Mouse (Mus musculus) Patski (cell line): ENCODE measurements around the gene Rpl22. TPM values are rescaled to one million over a fixed set of nuclear protein-coding genes. Genes with fewer than 3 reads are reported as not detected.

Source experiments
- ATAC-seq: fragments of 100-300 bp; one replicate; pipeline ENCODE4 v1.8.0; 2021
- CTCF ChIA-PET: fragments of 350-600 bp; sonication (Branson Sonifier 250); formaldehyde crosslinking; loops from one replicate; lab custom pipeline; 2022; ENCODE audit warnings: inconsistent platforms; lab: Charles Lee
- POLR2A ChIA-PET: fragments of 350-600 bp; sonication (Branson Sonifier 250); formaldehyde crosslinking; loops from one replicate; lab custom pipeline; 2022; ENCODE audit warnings: antibody characterized with exemption, inconsistent platforms; lab: Charles Lee
- DNase-seq: peaks from one replicate; pipeline ENCODE4 v3.0.0-alpha.2; 2011; ENCODE audit warnings: low read depth, low spot score
- H3K27me3 ChIP-seq: fragments of 371-371 bp; one replicate; pipeline ENCODE4 v1.5.1; 2021
- CTCF ChIP-seq: fragments of 100-300 bp; IDR thresholded peaks from one replicate; pipeline ENCODE4 v1.5.1; 2021
- in situ Hi-C: fragments of 300-500 bp; cut with MboI; formaldehyde crosslinking; loops from 3 replicates; pipeline ENCODE4 v1.11.1; 2018; ENCODE audit warnings: low pct_unique_long_range_greater_than_20kb, mixed read lengths
- polyA plus RNA-seq: library from polyadenylated mRNA; unstranded; gene quantifications from one replicate; pipeline ENCODE4 v1.2.3, GENCODE M21; 2021

The Rpl22 gene
- polyA plus RNA-seq, 1 experiment from 2014 or later = 562 TPM

DNA sequence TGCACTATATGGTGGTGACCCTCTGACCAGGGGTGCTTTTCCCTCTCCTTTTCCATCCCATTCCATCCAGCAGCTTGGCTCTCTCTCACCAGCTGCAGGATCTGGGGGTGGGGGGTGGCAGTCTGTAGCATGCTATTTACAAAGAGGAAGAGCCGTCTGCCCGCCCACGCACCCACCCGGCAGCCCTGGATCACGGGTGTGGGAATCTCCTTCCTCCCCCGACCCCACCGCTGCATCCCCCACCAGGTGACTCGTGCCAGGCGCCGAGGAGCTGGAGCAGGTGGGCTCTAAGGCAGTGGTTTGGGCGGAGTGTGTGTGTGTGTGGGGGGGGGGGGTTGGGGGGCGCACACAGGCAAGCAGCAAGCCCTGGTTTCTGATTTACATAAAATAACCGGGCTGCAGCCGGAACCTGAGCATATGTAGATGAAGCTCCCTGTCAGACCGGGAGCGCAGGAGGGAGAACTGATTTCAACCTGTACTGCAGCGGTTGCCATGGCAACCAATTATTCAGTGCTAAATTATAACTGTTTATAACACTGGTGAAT, 24.4 kb downstream of the Rpl22 start:
- no peak for TF ChIP-seq CTCF
- ATAC-seq (no peak), DNase-seq (no peak)
- POLR2A ChIA-PET = no interaction called here
- no peaks in the 10 kb centered on the region for H3K27me3 ChIP-seq
- CTCF ChIA-PET = no interaction called here
- in situ Hi-C loops = loop anchor here (5.0 kb wide), 1 partner anchor 67 kb away; no protein-coding TSS in a partner anchor

DNA sequence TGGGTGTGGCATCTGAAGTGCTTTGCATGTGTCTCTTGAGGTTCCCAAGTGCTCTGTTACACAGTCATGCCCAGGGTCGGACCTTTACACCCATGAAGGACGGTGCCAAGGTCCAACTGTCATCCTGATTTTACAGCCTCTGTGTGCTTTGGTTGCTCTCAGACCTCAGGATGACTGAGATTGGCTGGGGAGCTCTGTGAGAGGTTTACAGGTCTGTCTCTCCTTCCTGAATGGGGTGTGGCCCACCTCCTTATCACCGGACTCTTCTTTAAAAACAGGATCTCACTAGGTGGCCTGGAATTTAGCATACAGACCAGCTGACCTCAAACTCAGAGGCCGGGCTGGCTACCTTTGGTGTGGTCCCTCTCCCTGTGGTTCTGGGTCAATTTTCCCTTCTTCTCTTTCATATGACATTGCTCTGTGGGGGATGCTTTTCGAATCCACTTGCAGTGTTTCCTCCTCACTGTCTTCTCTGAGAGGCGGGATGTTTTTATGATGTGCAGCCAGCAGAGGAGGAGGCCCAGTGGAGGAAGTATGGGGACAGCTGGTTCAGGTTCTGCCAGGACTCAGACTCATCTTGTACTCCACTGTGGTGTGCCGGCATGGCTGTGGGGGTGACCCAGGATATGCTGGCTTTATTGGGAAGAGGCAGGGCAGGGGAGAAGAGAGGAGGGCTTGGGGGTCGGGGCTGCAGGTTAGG, 25.3 kb downstream of the Rpl22 start:
- in situ Hi-C loops = no loop called here
- ATAC-seq (no peak), DNase-seq (no peak)
- POLR2A ChIA-PET = no interaction called here
- no peak for TF ChIP-seq CTCF
- H3K27me3 ChIP-seq = no peaks in the 10 kb centered on the region
- CTCF ChIA-PET = no interaction called here

GRCm38 (mm10) chr4:152351422-152352305, 26.1 kb downstream of the Rpl22 start:
- in situ Hi-C loops = no loop called here
- DNase-seq (no peak), ATAC-seq (no peak)
- ChIA-PET CTCF (no interaction called here), POLR2A (no interaction called here)
- TF ChIP-seq CTCF = no peak
- H3K27me3 ChIP-seq = no peaks in the 10 kb centered on the region

GRCm38 (mm10) chr4:152353886-152354637, 28.5 kb downstream of the Rpl22 start:
- peak; percentile 44 for ATAC-seq
- DNase-seq = peak; percentile 53
- POLR2A ChIA-PET = interaction anchor here (0.6 kb wide), 1 partner anchor 79 kb away, joined by 4 read pairs; no protein-coding TSS in a partner anchor
- in situ Hi-C loops = no loop called here
- TF ChIP-seq CTCF = no peak
- CTCF ChIA-PET = interaction anchor here (3.1 kb wide), 1 partner anchor 10 kb away, joined by 13 read pairs; no protein-coding TSS in a partner anchor
- no peaks in the 10 kb centered on the region for H3K27me3 ChIP-seq

DNA sequence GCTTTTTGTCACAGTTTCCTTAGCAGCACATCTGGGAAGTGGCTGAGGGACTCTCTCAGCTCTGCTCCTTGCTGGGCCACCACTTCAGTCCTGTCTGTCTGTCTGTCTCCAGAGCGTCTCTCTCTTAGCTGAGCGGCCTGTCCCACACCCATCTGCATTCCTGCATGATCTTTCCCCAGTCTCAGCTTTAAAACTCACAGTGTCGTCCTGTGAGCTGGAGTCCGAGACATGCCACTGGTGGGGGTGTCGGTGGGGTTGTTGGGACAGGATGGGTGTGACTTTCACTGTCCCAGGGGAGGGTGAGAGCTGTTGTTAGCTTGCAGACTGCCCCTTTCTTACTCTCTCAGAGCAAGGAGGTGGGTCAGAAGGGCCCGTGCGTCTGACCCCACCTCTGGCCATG, 30.1 kb downstream of the Rpl22 start:
- ChIA-PET POLR2A (no interaction called here), CTCF (no interaction called here)
- no peaks in the 10 kb centered on the region for H3K27me3 ChIP-seq
- no peak for TF ChIP-seq CTCF
- DNase-seq (no peak), ATAC-seq (no peak)
- in situ Hi-C loops = no loop called here

DNA sequence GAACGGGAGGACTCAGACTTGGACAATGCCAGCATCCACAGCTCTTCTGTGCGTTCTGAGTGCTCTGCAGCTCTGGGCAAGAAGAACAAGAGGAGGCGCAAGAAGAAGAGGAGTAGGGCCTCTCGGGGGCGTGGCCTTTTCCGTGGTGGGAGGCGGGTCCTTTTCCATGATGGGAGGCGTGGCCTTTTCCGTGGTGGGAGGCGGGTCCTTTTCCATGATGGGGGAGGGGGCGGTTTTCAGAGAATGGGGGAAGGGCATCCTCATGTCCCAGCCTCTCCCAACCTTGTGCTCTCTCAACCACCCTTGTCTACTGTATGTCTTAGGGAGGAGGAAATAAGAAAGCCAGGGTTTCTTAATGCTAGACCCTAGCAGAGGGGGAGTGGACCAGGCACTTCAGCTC, 34.2 kb downstream of the Rpl22 start:
- no peak for TF ChIP-seq CTCF
- no peak for ATAC-seq

DNA sequence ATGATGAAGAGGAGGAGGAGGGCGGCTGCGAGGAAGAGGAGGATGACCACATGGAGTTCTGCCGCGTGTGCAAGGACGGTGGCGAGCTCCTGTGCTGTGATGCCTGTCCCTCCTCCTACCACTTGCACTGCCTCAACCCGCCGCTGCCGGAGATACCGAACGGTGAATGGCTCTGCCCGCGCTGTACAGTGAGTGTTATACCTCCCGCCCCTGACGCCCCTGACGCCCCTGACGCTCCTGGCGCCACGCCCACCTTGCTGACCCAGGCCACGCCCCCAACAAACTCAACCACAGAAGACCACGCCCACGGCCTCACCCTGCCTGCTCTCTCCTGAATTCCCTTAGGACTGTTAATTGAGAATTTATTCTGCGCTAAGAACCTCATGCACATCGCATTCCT, 35.3 kb downstream of the Rpl22 start:
- CTCF ChIA-PET = no interaction called here
- in situ Hi-C loops = no loop called here
- ATAC-seq (no peak), DNase-seq (no peak)
- POLR2A ChIA-PET = no interaction called here
- H3K27me3 ChIP-seq = no peaks in the 10 kb centered on the region
- TF ChIP-seq CTCF = no peak

More for the DNA sequence above, 34.2 kb downstream of the Rpl22 start:
- no peaks in the 10 kb centered on the region for H3K27me3 ChIP-seq
- ChIA-PET POLR2A (no interaction called here), CTCF (no interaction called here)
- in situ Hi-C loops = no loop called here
- DNase-seq = no peak

DNA sequence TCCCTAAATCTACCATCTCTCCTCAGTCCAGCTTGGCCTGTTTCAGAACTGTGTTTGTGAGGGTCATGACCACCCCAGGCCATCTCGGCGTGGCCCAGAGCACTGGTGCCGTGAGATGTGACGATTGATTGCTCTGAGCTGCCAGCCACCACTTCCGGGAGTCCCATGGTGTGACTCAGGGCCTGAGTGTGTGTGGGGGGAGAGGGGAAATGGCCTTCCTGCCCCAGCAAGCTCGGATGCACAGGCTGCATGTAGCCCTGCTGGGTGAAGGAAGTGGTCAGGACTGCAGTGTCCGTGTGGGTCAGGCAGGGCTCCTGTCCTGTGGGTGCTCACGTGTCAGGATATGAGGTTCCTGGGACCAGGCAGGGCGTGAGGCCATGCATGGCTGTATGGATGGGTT, 36.6 kb downstream of the Rpl22 start:
- DNase-seq (peak; percentile 19), ATAC-seq (peak; percentile 32)
- H3K27me3 ChIP-seq = no peaks in the 10 kb centered on the region
- in situ Hi-C loops = no loop called here
- POLR2A ChIA-PET = no interaction called here
- CTCF ChIA-PET = interaction anchor here (0.6 kb wide), 1 partner anchor 62 kb away, joined by 3 read pairs; no protein-coding TSS in a partner anchor
- no peak for TF ChIP-seq CTCF

- ChIA-PET CTCF (interaction anchor here (1.2 to 1.5 kb wide), 2 partner anchors 67 to 69 kb away, joined by 3 to 4 read pairs; no protein-coding TSS in a partner anchor), POLR2A (no interaction called here)
- TF ChIP-seq CTCF = no peak
- in situ Hi-C loops = no loop called here
- DNase-seq (no peak), ATAC-seq (no peak)
- H3K27me3 ChIP-seq = no peaks in the 10 kb centered on the region
Observed at GRCm38 (mm10) chr4:152365228-152365627, 39.7 kb downstream of the Rpl22 start.
